Mouse (Mus musculus): Measurements from ENCODE around the gene Ifitm1.

- TF ChIP-seq CTCF (IDR thresholded peaks at IDR 0.05) (no peak), EP300 (IDR thresholded peaks at IDR 0.05) (no peak)
Measured at GRCm38 (mm10) chr7:140948161-140948560, 18.9 kb upstream of the Ifitm1 start.
